Comparison of ENCODE assay signal across 12 mouse cellular contexts in the genomic region with DNA sequence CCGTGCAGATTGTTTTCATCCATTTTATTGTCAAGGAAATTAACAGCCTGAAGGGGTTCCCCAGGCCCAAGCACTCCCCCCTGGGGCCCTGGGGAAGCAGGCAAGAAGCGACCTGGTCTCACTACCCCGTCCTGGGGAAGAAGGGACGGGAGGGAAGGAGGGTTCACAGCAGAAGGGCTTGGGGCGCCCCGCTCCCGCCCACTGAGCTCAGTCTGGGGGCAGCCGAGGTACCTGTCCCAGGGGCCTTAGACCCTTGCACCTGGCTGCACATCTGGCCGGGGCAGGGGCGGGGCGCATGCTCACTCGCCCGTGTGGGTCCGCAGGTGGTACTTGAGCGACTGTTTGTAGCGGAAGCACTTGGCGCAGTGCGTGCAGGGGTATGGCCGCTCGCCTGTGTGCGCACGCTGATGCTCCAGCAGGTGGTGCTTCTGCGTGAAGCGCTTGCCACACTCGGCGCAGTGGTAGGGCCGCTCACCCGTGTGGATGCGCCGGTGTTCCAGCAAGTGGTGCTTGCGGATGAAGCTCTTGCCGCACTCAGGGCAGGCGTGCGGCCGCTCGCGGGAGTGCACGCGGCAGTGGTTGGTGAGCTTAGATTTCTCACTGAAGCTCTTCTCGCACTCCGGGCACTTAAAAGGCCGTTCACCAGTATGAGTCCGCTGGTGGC. TPM values are rescaled to one million over a fixed set of nuclear protein-coding genes. Genes with fewer than 3 reads are reported as not detected.
A peak's percentile ranks its signal among the peaks of the same experiment; 100 is the strongest.
DNase-seq lines count a peak whose midpoint lies in the region; ATAC-seq lines count a peak whose summit lies in the region.
"Had no signal": no experiment of that assay in that cellular context is flagged by ENCODE, and none has a peak within 500 bp of the region (broad histone marks: within the 10 kb centered on the region; RNA-seq: fewer than 3 reads in every experiment).

No protein-coding gene starts in this region.

- H3K27me3 ChIP-seq in kidney, embryonic 16.5 days (ENCODE audit: insufficient read depth, low read length), result no peaks in the 10 kb centered on the region
- H3K27me3 ChIP-seq in embryonic facial prominence, embryonic 15.5 days, result no peaks in the 10 kb centered on the region
- H3K27me3 ChIP-seq in midbrain, embryonic 11.5 days (ENCODE audit: control insufficient read depth, insufficient read depth, low read length), result no peaks in the 10 kb centered on the region
- H3K27me3 ChIP-seq: CH12.LX; liver, embryonic 13.5 days had no signal

- no peak overlapping the region for H3K27ac ChIP-seq in kidney, embryonic 16.5 days (ENCODE audit: low read length)
- H3K27ac ChIP-seq in embryonic facial prominence, embryonic 15.5 days (replicated peaks), result no peak overlapping the region
- no peak overlapping the region for H3K27ac ChIP-seq in midbrain, embryonic 11.5 days (ENCODE audit: low read depth, low read length)
- H3K27ac ChIP-seq: heart, embryonic 13.5 days; liver, embryonic 13.5 days had no signal

- no peak overlapping the region for H3K4me2 ChIP-seq in kidney, embryonic 16.5 days (replicated peaks; ENCODE audit: low read depth, low read length)
- no peak overlapping the region for H3K4me2 ChIP-seq in embryonic facial prominence, embryonic 15.5 days (replicated peaks)
- H3K4me2 ChIP-seq in midbrain, embryonic 11.5 days, result no peak overlapping the region
- H3K4me2 ChIP-seq: heart, embryonic 13.5 days; liver, embryonic 13.5 days had no signal

- no peak for DNase-seq in kidney, adult 8-10 months
- DNase-seq in MN1 (ENCODE audit: low spot score), result peak; percentile 10
- no peak for DNase-seq in midbrain, embryonic 11.5 days (ENCODE audit: low spot score, missing footprints)
- DNase-seq in ovary, postnatal 10 days (ENCODE audit: low spot score), result no peak
- DNase-seq: liver, embryonic 13.5 days; thymus, postnatal 25 days had no signal

- peak; percentile 52 for ATAC-seq in kidney, embryonic 16.5 days (ENCODE audit: low FRiP score, low TSS enrichment)
- peak; percentile 34 for ATAC-seq in embryonic facial prominence, embryonic 15.5 days (ENCODE audit: insufficient number of reproducible peaks, low FRiP score, low TSS enrichment, low read depth)
- peak; percentile 58; the same call in 1 of the 2 replicates for ATAC-seq in midbrain, embryonic 11.5 days (ENCODE audit: low FRiP score)
- ATAC-seq in megakaryocyte-erythroid progenitor cell, adult 5-6 weeks (replicated peaks; ENCODE audit: low FRiP score, low TSS enrichment, poor library complexity, severe bottlenecking), result no peak
- no peak for ATAC-seq in granulocyte monocyte progenitor cell, adult 5-6 weeks (replicated peaks; ENCODE audit: poor library complexity, severe bottlenecking)

- 85% methylated on average over 43 of the region's 43 CpGs for WGBS in kidney, embryonic 16.5 days
- 80% methylated on average over 43 of the region's 43 CpGs for whole genome bisulfite sequencing in embryonic facial prominence, embryonic 15.5 days
- 70% methylated on average over 43 of the region's 43 CpGs for WGBS in midbrain, embryonic 11.5 days

- H3K9ac ChIP-seq in kidney, embryonic 16.5 days (replicated peaks; ENCODE audit: low read length), result no peak overlapping the region
- no peak overlapping the region for H3K9ac ChIP-seq in embryonic facial prominence, embryonic 15.5 days
- H3K9ac ChIP-seq in midbrain, embryonic 11.5 days (ENCODE audit: low read length), result no peak overlapping the region
- H3K9ac ChIP-seq: heart, embryonic 13.5 days; liver, embryonic 13.5 days had no signal

- no peaks in the 10 kb centered on the region for H3K4me1 ChIP-seq in kidney, embryonic 16.5 days (ENCODE audit: insufficient read depth, low read length)
- H3K4me1 ChIP-seq in embryonic facial prominence, embryonic 15.5 days, result no peaks in the 10 kb centered on the region
- peaks cover 6% of the 10 kb centered on the region for H3K4me1 ChIP-seq in midbrain, embryonic 11.5 days (ENCODE audit: control insufficient read depth, insufficient read depth, low read length)
- H3K4me1 ChIP-seq: heart, embryonic 13.5 days; liver, embryonic 13.5 days had no signal

- H3K9me3 ChIP-seq in kidney, embryonic 16.5 days (ENCODE audit: low read length), result peaks cover 31% of the 10 kb centered on the region
- H3K9me3 ChIP-seq in embryonic facial prominence, embryonic 15.5 days (replicated peaks), result peaks cover 21% of the 10 kb centered on the region; the same call in 1 of the 2 replicates
- H3K9me3 ChIP-seq in midbrain, embryonic 11.5 days (ENCODE audit: control insufficient read depth, low read length), result peaks cover 7% of the 10 kb centered on the region; the same call in 1 of the 2 replicates
- H3K9me3 ChIP-seq: liver, embryonic 13.5 days had no signal

- H3K36me3 ChIP-seq in kidney, embryonic 16.5 days (ENCODE audit: insufficient read depth, low read length), result peaks cover 71% of the 10 kb centered on the region
- H3K36me3 ChIP-seq in embryonic facial prominence, embryonic 15.5 days, result peaks cover 80% of the 10 kb centered on the region
- peaks cover 34% of the 10 kb centered on the region for H3K36me3 ChIP-seq in midbrain, embryonic 11.5 days (ENCODE audit: control insufficient read depth, insufficient read depth, low read length)

- H3K4me3 ChIP-seq in kidney, embryonic 16.5 days (ENCODE audit: low read length), result no peak overlapping the region
- no peak overlapping the region for H3K4me3 ChIP-seq in embryonic facial prominence, embryonic 15.5 days (replicated peaks)
- no peak overlapping the region for H3K4me3 ChIP-seq in midbrain, embryonic 11.5 days (ENCODE audit: low read depth, low read length)
- H3K4me3 ChIP-seq: heart, embryonic 13.5 days; liver, embryonic 13.5 days had no signal

RNA-seq across cellular contexts. Expression of a gene that starts 24.2 kb away (rescaled TPM):
- 7.9 and 9.0 TPM in 2 replicates for polyA plus RNA-seq in kidney, embryonic 16.5 days (2015; fragmentation: Nextera tagmentation; extraction: Ambion mirVana)
- 7.3 and 8.3 TPM in 2 replicates for polyA plus RNA-seq in embryonic facial prominence, embryonic 15.5 days (2015; fragmentation: Nextera tagmentation; extraction: Ambion mirVana)
- polyA plus RNA-seq in midbrain, embryonic 11.5 days (2014; fragmentation: Nextera tagmentation; extraction: Ambion mirVana), result 9.2 and 9.5 TPM in 2 replicates
- total RNA-seq in megakaryocyte-erythroid progenitor cell, adult 5-6 weeks (2014; fragmentation: Nextera tagmentation), result 13.3 and 33.3 TPM in 2 replicates
- total RNA-seq in megakaryocyte-erythroid progenitor cell, adult 5-6 weeks (2017), result 20.2 and 35.0 TPM in 2 replicates
- 22.2 and 22.8 TPM in 2 replicates for total RNA-seq in granulocyte monocyte progenitor cell, adult 5-6 weeks (2014; fragmentation: Nextera tagmentation)
- total RNA-seq in granulocyte monocyte progenitor cell, adult 5-6 weeks (2017), result 37.6 and 40.1 TPM in 2 replicates

Comparison
In these comparisons a context has a peak if more than half of its experiments do, and no peak if none do; other contexts are left out.
1. ATAC-seq: peak in kidney, embryonic 16.5 days (single experiment), embryonic facial prominence, embryonic 15.5 days (single experiment) and midbrain, embryonic 11.5 days (single experiment); none in megakaryocyte-erythroid progenitor cell, adult 5-6 weeks (single experiment) and granulocyte monocyte progenitor cell, adult 5-6 weeks (single experiment).